Mouse (Mus musculus) cortical plate, adult 2 months (tissue): Measurements from ENCODE around the gene Dand5.

Experiments
- CTCF ChIP-seq: fragments of 200-500 bp; IDR thresholded peaks from 2 replicates; pipeline ENCODE4 v1.5.1; 2011; ENCODE audit warnings: mild to moderate bottlenecking, control low read depth, low read length; ENCODE audit not compliant: insufficient read depth; ENCODE audit errors: extremely low read depth
- POLR2A ChIP-seq: fragments of 200-500 bp; IDR thresholded peaks from 2 replicates; pipeline ENCODE4 v1.6.1; 2011; ENCODE audit warnings: mild to moderate bottlenecking, low read length, control low read depth; ENCODE audit not compliant: insufficient read depth; ENCODE audit errors: extremely low read depth

- TF ChIP-seq POLR2A, result no peak
- no peak for TF ChIP-seq CTCF
These were observed 21.9 kb upstream of the Dand5 start for GRCm38 (mm10) chr8:84844397-84845070.
